Mouse (Mus musculus) lung, postnatal 14 days (tissue): Measurements from ENCODE around the gene Slc17a5.
A peak's percentile ranks its signal among the peaks of the same experiment; 100 is the strongest.

Experiments used
- DNase-seq: peaks from one replicate; pipeline ENCODE4 v3.0.0; 2021

The Slc17a5 gene

DNA sequence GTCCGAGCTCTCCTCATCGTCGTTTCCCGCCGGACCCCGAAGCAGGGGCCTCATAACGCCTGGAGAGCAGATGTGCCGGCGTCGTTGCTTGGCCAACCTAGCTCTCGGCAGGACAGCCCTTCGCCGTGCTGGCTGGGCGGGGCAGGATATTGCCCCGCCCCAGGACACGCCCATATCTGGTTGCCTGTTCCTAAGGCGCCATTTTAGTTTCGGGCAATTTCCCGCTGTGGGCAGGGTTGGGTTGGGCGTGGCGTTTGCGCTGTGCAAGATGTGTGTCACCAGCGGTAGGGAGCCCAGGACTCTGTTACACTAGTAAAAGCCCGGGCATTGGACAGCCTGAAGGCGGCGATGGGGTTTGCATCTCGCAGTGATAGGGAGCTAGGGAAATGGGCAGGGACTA lies at the start of gene Slc17a5:
Gene Slc17a5, minus strand, starts transcription at position 128 of the 400 bp plus-strand sequence.
- DNase-seq = peak; percentile 94

DNA sequence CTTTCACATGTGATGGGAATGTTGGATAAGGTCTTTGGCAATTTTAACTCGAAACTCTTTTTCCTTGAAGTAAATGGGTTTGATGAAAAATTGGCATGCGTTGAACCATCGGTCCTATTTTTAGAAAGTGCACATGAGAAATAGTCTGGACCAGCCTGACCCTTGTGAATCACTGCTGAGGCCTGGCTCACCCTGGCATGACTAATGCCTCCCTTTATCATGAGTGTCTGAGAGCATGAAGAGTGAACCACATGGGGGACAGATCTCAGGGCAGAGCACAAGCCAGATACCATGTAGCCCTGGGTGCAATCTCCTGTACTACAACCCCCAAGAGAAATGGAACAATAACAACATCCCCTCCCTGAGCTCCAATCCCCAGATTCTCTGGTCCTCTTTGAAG lies 46.1 kb upstream of the Slc17a5 start:
- DNase-seq = no peak

DNA sequence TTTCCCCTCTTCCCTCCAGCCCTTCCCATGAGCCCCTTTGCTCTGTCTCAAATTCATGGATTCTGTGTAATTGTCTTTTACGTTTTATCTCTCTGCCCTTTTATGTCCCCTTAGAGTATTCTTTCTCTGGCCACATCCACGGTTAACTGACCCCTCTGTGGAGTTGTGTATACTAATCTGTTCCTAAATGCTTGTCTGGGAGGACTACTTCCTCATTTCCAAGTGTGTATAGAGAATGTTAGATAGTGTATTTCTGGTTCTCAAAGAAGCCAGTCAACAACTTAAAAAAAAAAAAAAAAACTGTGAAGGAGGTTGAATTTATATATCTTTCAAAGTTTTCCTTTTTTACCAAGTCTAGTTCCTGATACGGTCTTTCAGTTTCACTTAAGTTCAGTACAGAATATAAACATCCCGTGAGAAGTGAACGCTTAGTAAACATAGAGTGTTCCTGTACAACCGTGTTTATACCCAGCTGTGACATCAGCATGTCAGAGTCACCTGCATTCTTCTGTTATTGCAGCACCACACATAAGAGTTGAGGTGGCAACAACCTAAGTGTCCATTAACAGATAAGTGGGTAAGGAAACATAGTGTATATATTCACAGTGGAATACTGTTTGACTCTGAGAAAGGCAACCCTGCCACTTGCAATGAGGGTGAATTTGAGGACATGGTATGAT lies 44.1 kb upstream of the Slc17a5 start:
- no peak for DNase-seq

DNA sequence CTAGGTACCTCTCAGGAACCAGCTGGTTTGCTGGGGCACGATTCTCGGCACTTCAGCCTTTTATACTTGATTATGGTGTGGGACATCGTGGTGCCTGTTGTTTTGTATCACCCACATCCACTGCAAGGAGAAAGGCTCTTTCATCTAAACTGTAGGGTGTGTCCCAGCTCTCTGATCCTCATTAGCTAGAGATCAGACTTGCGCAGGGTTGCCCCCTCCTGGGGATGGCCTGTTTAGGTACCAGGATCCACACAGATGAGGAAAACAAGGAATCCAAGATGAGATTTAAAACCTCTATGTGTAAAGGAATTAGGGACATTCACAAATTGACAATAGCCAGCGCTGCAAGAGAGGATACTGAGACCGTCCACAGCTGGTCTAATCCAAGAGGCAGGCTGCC lies 42.1 kb upstream of the Slc17a5 start:
- no peak for DNase-seq

DNA sequence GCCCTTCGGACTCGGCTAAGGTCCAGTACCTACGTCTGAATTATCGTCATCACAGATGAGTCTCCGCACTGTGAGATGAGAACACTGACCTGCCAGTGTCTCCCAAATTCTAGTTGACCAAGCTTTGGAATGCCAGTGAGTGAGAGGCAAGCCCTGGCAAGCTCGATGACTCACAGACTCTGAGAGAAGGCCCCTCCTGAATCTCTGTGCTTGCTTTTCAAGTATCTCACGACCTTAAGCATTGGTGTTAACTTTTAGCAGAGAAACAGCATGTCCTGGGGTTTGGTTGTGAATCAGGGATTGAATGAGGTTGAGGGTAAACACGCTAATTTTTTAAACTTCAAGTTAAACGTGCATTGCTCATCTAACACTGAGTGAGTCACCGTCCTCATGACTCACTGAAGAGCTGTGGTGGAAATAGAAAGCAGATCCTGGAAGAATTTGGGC lies 35.5 kb upstream of the Slc17a5 start:
- no peak for DNase-seq

DNA sequence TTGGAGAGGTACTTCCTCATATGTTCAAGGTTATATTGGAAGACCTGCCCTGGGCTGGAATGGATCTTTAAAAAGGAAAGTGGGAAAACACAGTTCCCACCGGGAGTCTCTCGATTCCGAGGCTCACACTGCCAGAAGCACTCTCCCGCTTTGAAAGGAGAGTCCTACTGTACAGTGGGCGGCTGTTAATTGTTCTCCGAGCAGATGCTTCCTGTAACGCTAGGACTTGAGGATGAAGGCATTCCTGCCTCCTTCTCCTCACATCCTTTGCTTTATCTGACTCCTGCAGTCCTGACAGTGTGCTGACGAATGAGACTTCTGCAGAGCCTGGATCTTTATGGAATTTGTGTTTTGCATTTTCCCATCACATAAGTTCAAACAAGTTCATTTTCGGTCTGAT lies 31.4 kb upstream of the Slc17a5 start:
- no peak for DNase-seq

DNA sequence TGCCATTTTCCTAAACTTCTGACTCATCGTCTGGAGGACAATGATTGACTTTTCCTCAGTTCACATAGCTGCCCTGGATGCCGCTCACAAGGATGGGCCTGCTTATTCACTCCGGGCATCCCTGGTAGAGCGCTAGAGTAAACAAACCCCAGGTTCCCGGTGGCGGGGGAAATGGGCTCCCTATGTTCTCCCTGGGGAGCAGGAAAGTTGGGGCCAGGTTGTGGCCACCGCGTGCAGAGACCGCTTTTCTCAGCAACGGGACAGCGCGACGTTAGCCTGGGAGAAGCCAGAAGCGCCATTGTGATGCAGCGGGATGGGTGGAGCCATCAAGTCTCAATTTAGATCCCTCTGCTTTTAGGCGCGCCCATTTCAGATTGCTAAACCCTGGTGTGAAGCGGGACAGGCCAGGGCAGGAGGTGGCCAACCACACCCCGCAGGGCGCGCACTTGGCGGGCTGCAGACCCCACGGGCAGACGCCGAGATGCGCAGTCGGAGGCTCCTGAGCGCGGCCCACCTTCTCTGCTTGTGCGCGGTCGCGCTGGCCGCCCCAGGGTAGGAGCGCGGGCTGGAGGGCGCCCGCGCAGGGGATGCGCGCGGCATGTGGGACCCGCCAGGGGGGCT lies 27.7 kb upstream of the Slc17a5 start, which contains the start of gene Cd109:
Gene Cd109, plus strand, starts transcription at position 146 of the 621 bp plus-strand sequence.
- peak; percentile 30 for DNase-seq

DNA sequence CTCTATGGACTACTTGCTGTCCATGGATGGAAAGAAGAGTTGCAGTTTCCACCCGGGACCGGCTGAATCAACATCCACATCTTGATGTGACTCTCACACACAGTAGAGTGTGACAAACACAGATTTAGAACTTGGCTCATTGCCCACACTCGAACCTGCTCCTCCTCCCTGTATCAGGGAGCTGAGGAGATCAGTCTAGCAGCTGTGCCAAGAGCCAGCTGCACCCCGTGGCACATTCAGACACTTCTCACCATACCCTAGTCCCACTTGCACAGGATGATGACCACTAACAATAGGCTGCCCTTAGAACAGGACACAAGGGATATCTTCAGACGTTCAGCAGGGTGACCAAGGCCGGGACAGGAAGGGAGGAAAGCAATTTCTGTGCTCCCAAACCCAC lies 26.4 kb upstream of the Slc17a5 start:
- no peak for DNase-seq

DNA sequence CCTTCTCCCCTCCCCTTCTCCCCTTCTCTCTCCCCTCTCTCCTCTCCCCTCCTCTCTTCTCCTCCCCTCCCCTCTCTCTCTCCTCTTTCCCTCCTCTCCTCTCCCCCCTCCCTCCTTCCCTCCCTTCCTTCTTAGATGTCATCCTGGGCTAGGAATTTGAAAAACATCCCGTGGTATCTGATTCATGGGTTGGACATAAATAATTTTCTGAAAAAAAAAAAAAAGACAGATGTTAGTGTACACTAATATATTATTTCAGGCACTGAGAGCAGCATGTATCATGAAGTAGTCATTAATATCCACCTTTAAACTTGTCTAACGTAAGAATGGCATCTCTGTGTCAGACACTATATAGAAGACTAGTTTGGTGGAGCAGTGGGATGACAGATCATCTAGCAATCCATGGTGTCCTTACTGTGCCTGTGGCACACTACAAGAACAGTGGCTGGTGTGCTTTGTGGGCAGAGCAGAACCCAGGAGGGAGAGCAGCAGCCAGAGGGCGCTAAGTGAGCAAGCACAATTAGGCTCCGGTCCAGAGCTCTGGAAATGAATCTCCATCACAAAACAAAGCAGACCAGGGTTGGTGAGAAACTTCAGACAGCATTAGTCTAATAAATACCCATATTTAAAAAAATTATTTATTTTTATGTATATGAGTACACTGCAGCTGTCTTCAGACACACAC lies 13.3 kb upstream of the Slc17a5 start:
- DNase-seq = peak; percentile 29

DNA sequence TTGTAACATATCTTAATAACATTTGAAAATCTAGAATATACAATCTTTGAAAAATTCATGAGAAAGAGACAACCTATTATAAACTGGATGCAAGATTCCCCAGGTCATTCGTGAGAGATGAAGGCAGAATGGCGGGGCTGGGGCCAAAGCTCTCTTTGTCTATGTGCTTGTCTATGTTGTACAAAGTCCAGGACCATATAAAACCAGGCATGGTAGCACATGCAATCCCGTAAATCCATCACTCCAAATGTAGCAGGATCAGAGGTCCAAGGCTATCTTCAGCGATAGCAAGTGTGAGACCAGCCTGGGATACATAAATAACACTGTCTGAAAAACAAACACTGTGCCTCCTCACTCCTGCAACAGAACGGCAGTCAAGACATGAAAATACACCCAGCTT lies 12.1 kb upstream of the Slc17a5 start:
- no peak for DNase-seq

DNA sequence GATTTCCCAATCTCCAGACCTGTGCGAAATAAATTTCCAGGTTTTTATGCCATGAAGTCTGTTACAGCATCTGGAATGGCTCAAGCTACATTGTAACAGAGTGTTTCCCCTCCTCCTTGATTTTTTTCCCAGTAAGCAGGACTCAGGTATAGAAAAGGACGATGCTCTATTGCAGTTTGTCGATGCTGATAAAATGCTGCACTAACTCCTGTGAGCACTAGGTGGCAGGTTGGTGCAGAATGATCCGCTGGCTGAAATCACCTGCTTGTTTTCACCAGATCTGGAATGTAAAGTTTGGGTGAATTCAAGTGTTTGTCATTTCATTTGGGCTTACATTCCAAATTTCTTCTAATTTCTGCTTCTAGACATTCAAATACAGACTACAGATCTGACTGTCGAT lies 9.0 kb upstream of the Slc17a5 start:
- DNase-seq = peak; percentile 48

DNA sequence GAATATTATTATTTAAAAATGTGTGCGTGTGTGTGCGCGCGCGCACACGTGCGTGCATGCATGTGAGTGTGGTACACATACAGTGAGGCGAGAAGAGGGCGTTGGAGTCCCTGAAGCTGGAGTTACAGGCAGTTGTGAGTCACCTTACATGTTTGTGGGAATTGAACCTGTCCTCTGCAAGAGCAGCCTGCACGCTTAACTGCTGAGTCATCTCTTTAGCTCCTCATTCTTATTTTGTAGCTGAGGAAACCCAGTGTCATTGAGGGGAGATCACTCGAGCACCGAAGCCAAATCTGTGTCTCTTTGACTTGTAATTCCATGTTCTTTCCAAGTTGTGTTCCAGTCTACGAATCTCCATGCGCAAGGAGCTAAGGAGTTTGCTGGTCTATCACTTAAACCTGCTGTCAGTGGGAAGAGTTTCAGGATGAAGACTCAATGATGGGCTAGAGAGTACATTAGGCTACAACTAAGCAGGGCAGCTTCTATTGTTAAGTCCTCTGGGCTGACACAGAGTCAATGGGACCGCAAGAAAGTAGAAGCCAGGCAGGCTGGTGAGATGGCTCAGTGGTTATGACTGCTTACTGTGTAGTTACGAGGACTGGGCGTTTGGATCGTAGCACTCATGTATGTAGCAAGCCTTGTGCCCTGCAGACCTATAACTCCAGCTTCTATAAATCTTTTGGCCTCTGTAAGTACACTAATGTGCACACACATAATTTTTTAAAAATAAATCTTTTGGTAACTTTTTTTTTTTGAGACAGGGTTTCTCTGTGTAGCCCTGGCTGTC lies 8.1 kb upstream of the Slc17a5 start:
- DNase-seq = no peak

DNA sequence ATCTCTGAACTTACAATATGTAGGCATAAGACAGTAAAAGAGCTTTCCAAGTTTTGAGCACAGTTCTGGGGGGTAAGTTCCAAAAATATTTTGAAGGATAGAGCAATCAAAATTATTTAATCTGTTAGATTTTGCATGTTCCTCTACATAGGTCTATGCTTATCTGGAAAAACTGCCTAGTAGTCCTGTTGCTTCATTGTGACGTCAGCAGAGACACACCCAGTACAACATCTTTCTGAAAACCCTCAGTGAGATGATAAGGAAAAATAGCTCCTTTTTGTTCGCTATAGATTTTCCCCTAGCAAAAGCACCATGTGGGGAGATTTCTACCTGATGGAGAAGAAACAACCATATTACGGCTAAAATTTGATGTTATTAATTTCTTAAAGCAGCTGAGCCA lies 7.4 kb upstream of the Slc17a5 start:
- no peak for DNase-seq

DNA sequence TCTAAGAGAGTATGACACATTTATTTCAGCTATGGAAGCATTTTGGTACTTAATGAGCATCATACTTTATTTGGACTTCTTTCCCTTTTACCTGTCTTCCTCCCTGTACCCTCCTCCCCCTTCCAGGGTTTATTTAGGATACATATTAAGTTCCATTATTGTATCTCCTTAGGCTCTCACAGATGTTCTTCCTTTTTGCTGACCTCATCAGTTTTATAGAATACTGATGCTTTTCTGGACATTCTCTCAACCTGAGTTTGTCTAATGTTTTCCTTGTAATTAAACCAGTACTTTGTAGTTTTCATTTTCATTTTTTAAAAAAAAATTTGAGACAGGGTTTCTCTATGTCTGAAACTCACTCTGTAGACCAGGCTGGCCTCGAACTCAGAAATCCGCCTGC lies 2.6 kb upstream of the Slc17a5 start:
- no peak for DNase-seq

DNA sequence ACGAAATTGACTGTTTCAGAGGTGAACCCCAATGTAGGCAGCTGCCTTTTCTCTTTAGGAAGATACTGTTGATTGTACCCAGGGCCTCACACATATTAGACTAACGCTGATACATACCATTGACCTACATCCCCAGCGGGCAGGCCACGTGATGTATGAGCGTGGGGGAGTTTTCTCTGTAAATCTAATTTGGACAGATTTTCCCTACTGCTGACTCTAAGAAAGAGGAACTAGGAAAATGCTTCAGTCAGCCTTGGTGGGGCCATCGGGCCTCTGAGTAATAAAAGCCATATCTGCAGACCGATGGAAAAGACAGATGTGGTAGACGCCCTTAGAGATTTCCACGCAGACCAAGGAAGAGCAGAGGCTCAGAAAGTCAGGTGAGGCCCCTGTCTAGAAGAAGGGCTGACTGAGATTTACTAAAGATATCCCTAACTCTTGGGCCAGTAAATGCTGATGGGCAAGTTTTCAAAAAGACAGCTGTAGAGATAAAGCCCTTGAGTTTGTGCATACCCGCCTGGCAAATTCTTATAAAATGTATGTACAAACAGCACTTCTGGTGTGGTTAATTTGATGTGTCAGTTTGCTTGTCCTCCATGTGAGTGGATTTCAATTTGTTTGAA lies 681 bp upstream of the Slc17a5 start:
- peak; percentile 34 for DNase-seq

DNA sequence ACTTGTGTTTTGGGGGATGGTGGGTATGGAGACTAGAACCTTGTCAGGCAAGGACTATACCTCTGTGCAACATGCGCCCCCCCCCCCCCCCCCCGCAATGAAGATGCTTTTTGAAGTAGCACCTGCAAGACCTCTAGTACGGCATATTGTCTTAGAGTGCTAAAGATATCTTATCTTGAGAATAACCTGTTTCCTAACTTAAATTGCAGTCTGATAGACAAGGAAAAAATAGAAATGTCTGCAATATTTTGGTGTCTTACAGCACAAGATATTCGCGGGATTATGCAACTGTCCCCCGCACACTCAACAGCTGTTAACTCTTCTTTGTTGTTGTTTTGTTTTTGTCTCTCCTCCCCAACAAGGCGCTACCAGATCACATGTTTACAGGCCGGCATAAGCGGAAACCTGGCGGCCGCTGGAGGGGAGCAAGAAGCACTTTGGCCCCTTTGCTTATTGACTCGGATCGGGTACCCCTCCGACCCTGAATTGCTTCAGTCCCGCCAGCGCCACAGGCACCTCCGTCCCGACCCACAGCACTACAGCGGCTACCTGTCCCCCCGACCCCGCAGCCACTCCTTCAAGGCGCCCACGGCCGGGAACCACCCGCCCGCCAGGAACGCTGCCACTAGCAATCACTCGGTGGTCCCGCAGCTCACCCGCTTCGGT lies 490 bp downstream of the Slc17a5 start:
- DNase-seq = peak; percentile 32

DNA sequence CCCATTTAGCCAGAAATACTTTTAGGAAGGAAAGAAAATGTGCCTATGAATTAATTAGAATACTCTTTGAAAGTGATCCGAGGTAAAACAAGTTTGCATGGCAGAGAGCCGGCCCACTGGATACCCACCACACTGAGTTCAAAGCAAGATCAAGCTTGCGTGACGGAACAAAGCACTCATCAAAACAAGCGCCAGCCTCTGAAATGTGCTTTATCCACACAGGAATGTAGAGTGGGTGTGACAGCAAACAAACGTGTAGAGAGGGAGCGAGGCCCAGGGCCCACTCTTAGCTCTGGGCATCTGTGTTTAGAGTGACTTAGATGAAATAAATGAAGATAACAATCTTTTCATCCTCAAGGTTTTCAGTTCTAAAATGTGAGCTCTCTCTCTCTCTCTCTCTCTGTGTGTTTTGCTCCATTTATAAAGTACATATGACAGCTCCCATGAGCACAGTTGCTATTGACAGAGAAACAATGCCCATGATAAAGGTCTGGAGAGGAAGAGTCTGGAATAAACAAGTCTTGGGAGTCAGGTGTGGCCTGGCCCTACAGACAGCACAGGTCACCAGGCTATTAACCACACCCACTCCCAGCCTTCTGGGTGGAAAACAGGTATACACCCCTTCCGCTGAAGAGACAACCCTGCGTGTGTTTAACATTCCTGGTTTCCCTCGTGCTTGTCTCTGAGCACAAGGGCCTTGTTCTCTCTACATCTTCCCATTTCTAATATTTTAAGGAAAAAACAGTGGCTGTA lies 8.0 kb downstream of the Slc17a5 start:
- DNase-seq = peak; percentile 10

DNA sequence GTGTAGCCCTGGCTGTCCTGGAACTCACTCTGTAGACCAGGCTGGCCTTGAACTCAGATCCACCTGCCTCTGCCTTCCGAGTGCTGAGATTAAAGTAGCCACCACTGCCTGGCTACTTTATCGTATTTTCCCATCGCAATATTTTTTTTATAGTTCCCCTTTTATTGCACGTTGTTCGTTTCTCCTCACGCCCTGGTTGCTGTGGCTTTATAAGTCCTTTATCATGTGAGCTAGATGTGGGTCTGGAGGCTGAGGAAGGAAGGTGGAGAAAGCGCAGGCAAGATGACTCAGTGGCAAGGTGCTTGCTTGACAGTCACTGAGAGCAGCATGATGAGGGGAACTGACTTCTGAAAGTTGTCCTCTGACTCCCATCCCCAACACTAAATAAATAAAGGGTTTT lies 9.0 kb downstream of the Slc17a5 start:
- no peak for DNase-seq

DNA sequence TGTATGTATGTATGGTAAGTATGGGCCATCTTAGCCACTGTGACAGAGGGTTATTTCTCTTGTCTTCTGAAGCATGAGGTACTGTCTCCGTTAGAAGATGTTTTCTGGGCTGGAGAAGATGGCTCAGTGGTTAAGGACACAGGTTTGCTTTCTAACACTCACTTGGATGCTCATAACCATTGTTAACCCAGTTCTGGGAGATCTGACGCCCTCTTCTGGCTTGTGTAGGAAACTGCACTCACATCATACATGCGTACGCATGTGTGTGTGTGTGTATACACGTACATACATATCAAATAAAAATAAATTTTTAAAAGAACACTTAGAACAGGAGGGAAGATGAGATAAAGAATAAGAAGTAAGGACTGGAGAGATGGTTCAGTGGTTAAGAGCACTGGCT lies 11.4 kb downstream of the Slc17a5 start:
- DNase-seq = no peak

DNA sequence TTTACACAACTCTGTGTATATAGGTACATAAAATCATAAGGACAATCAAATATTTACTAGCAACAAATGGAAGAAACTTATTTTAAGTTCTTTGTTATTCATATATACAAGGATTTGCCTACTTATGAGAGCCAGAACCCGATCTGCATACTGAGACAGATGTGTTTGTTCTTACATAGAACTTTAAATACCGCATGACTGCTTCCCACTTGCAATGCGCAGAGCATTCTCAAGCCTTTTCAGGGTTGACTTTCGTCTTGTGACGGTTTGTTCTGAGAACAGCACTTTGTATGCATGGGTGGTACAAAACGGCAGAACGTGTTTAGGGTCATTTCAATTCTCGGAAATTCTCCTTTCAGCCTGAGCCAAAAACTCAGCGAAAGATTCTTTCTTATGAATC lies 17.9 kb downstream of the Slc17a5 start:
- DNase-seq = no peak

DNA sequence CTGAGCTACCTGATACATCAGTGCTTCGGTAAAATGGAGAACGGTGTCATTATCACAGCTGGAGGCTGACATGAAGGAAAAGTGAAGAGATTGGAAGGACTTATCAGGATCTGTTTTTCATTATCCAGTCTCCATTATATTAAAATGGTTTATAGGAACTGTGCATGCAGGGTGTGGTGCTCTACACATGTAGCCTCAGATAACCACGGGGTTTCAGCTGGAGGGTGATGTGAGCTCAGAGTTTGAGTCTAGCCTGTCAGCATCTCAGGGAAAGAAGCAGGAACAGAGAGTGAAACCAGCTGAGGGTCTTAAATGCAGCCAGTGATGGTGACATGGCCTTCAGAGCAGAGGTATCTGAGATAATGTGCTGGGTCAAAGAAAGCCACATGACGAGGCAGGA lies 28.4 kb downstream of the Slc17a5 start:
- no peak for DNase-seq
